Mouse (Mus musculus): ENCODE measurements around the gene Nup62cl. TPM values are rescaled to one million over a fixed set of nuclear protein-coding genes. Genes with fewer than 3 reads are reported as not detected.

Nup62cl gene
- polyA plus RNA-seq (2015; fragmentation: Nextera tagmentation; extraction: Ambion mirVana): 2.1 and 2.7 TPM in 2 replicates

DNA sequence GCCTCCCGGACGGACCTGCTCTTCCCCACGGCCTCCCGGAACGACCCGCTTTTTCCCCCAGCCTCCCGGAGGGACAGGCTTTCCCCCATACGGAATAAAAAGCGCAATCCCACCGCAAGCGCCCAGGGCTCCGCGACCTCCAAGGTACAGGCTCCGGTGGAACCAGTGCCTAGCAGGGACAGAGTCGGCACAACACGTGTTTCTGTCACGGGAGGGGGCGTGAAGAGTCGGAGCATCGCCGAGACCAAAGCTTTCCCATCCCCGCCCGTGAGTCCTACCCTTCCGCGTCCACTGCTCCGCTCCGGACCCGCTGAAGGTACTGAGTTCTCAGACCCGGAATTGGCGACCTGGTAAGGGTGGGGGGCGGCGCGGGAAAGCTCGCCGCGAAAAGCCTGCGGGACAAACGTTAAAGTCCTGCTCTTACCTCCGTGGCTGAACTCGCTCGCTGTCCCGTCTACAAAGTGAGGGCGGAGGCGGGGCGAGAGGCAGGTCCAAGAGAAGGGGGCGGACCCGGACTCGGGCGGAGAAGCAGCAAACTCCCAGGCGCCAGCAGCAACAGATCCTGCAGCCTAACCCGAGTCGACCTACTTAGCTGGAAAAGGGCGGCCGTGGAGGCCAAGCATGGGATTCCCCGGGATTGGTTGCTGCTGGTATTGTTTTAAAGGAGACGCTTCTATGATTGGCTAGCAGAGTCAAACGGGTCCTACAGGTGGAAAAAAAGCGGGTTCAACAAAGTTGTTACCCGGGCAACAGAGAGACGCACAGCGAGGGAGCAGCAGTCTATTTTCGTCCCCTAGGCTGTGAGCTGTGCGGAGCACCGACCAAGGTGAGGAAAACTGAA lies at the start of gene Nup62cl, which contains the start of gene Pih1h3b:
TSS of gene Nup62cl (minus strand) at position 578 of the 841 bp plus-strand sequence.
TSS of gene Pih1h3b (plus strand) at position 745 of the 841 bp plus-strand sequence.
- WGBS: 24% methylated on average over 63 of the region's 64 CpGs
- Histone ChIP-seq H3K9ac (no peak within 1 kb of the TSS), H3K27ac (no peak within 1 kb of the TSS), H3K9me3 (replicated peaks) (peaks cover 6% of the 10 kb centered on the region), H3K4me3 (peak within 1 kb of the TSS; percentile 39), H3K4me2 (peak within 1 kb of the TSS; percentile 58), H3K27me3 (peaks cover 27% of the 10 kb centered on the region), H3K36me3 (ENCODE audit: poor library complexity, severe bottlenecking) (no peaks in the 10 kb centered on the region), H3K4me1 (no peaks in the 10 kb centered on the region)
- peak; percentile 84 for ATAC-seq

DNA sequence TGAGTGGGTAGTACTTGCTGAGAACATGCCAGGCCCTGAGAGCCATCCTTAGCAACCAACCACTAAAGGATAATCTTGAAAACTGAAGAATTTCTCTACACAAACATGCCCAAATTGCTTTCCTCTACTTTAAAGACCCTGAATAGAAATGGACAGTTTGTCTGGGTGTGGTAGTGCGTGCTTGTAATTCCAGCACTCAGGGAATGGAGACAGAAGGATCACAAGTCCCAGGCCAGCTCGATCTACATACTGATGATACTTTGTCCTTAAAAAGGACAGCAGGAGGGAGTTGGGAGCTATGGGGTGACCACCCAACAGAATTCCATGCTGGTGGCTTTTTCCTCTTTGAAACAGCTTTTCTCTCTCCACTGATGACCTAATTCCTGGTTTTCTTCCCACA lies 31.6 kb upstream of the Nup62cl start:
- no peaks in the 10 kb centered on the region for H3K36me3 ChIP-seq (ENCODE audit: poor library complexity, severe bottlenecking)
- WGBS: 72% methylated on average over 2 of the region's 2 CpGs
- no peak overlapping the region for H3K27ac ChIP-seq
- H3K9ac ChIP-seq: no peak overlapping the region
- no peaks in the 10 kb centered on the region for H3K4me1 ChIP-seq
- peaks cover 7% of the 10 kb centered on the region; the same call in 1 of the 2 replicates for H3K27me3 ChIP-seq
- no peak overlapping the region for H3K4me2 ChIP-seq
- ATAC-seq: no peak
- H3K4me3 ChIP-seq: no peak overlapping the region
- no peaks in the 10 kb centered on the region for H3K9me3 ChIP-seq (replicated peaks)

GRCm38 (mm10) chrX:140082535-140082934 lies 20.0 kb upstream of the Nup62cl start:
- whole genome bisulfite sequencing: 90% methylated on average over 2 of the region's 2 CpGs
- Histone ChIP-seq H3K9me3 (replicated peaks) (no peaks in the 10 kb centered on the region), H3K36me3 (ENCODE audit: poor library complexity, severe bottlenecking) (no peaks in the 10 kb centered on the region), H3K27me3 (no peaks in the 10 kb centered on the region), H3K4me2 (no peak overlapping the region), H3K4me1 (no peaks in the 10 kb centered on the region), H3K9ac (no peak overlapping the region), H3K27ac (no peak overlapping the region), H3K4me3 (no peak overlapping the region)
- no peak for ATAC-seq

GRCm38 (mm10) chrX:140060886-140061874 lies 1.3 kb downstream of the Nup62cl start:
- ATAC-seq: peak; percentile 36; the same call in 1 of the 2 replicates

DNA sequence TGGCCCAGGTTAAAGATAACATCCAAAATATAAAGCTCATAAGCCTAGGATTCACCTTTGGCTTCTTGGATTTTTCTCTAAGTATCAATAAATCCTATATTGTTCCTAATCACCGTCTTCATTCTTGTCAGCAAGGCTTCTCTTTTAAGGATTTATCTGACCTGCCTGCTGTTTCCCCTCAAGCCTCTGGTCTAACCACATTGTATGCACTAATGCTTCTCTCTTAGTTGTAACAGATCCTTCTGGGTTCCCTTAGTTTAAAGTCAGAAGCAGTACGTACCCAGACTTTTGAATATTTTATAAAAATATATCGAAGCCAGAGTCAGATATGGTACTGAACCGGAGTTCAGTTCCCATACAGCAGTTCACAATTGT lies 63.8 kb downstream of the Nup62cl start:
- WGBS: 83% methylated on average over 4 of the region's 4 CpGs
- Histone ChIP-seq H3K27me3 (no peaks in the 10 kb centered on the region; the same call in 1 of the 2 replicates), H3K4me1 (no peaks in the 10 kb centered on the region), H3K9me3 (replicated peaks) (no peaks in the 10 kb centered on the region), H3K4me2 (no peak overlapping the region), H3K27ac (no peak overlapping the region), H3K36me3 (ENCODE audit: poor library complexity, severe bottlenecking) (peaks cover 12% of the 10 kb centered on the region; the same call in 1 of the 2 replicates), H3K9ac (no peak overlapping the region), H3K4me3 (peak overlapping the region; percentile 59; the same call in 1 of the 2 replicates)
- no peak; the same call in 1 of the 2 replicates for ATAC-seq

More at GRCm38 (mm10) chrX:140060886-140061874, 1.3 kb downstream of the Nup62cl start:
- Histone ChIP-seq H3K9ac (no peak overlapping the region), H3K4me3 (peak overlapping the region; percentile 38), H3K27me3 (peaks cover 27% of the 10 kb centered on the region), H3K36me3 (ENCODE audit: poor library complexity, severe bottlenecking) (no peaks in the 10 kb centered on the region), H3K27ac (no peak overlapping the region), H3K4me1 (no peaks in the 10 kb centered on the region), H3K9me3 (replicated peaks) (peaks cover 6% of the 10 kb centered on the region), H3K4me2 (peak overlapping the region; percentile 58)
- 26% methylated on average over 76 of the region's 90 CpGs for WGBS

DNA sequence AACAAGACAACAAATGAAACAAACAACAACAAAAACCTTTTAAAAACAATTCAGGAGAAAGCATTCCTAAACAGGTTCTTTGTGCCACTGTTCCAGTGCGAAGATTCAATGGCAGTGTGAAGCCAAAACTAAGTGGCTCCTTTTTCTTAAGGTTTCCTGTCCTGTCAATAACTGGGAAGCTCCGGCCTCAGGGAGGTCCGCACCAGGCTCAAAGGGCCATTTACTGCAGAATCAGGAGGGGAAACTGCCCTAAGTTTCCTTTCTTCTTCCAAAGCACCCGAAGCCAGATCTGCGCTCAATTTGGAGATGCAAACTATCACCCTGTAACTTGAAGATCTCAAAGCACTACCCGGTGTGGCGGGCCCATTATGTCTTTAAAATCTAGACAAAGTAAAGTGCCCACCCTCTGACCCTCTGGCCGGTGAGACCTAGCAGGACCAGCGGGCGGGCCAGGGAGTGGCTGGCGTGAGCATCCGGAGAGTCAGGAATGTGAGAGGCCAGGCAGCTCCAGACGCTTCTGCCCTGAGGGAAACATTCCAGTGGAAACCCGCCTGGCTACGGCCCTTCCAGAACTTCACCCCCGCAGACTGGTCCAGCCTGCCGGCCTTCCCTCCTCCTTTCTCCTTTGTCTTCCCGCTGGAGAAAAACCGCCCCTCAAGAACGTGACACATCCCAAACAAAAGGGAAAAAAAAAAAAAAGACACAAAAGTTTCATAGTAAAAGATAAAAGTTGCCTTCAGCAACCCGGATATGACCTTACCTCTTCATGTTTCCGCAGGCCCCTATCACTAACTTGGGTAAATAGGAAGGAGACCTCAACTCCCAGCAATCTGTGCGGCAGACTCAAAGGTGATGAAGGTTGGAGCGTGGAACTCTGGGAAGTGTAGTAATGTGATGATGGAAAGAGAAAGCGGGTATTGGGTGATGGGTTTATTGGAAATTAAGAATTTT lies 64.5 kb downstream of the Nup62cl start, which contains the start of gene Rbm41:
TSS of gene Rbm41 (minus strand) at position 856 of the 951 bp plus-strand sequence.
- no peaks in the 10 kb centered on the region; the same call in 1 of the 2 replicates for H3K27me3 ChIP-seq
- peak; percentile 95 for ATAC-seq
- H3K9me3 ChIP-seq (replicated peaks): no peaks in the 10 kb centered on the region
- peak within 1 kb of the TSS; percentile 61 for H3K4me2 ChIP-seq
- H3K4me3 ChIP-seq: peak within 1 kb of the TSS; percentile 59
- WGBS: 16% methylated on average over 25 of the region's 25 CpGs
- peak within 1 kb of the TSS; percentile 68 for H3K9ac ChIP-seq
- no peak within 1 kb of the TSS for H3K27ac ChIP-seq
- no peaks in the 10 kb centered on the region for H3K4me1 ChIP-seq
- peaks cover 15% of the 10 kb centered on the region; the same call in 1 of the 2 replicates for H3K36me3 ChIP-seq (ENCODE audit: poor library complexity, severe bottlenecking)

- Histone ChIP-seq H3K4me1 (no peaks in the 10 kb centered on the region), H3K36me3 (ENCODE audit: poor library complexity, severe bottlenecking) (0 out of 2 replicates have a peak, but pooled peaks cover 6% of the 10 kb centered on the region), H3K4me3 (no peak overlapping the region), H3K9ac (no peak overlapping the region), H3K27me3 (no peaks in the 10 kb centered on the region), H3K4me2 (no peak overlapping the region), H3K27ac (no peak overlapping the region), H3K9me3 (replicated peaks) (no peaks in the 10 kb centered on the region)
- WGBS: 83% methylated on average over 5 of the region's 5 CpGs
- ATAC-seq: no peak
These were observed 80.4 kb downstream of the Nup62cl start for GRCm38 (mm10) chrX:139982115-139982514.

Other genes starting within 250 kb of the Nup62cl start
- gene Morc4, start 191.0 kb downstream of the Nup62cl start, polyA plus RNA-seq (2015; fragmentation: Nextera tagmentation; extraction: Ambion mirVana): 2.3 and 3.2 TPM in 2 replicates
- 6.9 and 7.6 TPM in 2 replicates for gene Rbm41, start 64.1 kb downstream of the Nup62cl start, polyA plus RNA-seq (2015; fragmentation: Nextera tagmentation; extraction: Ambion mirVana)
- not detected in 2 replicates for gene Pih1h3b, start 167 bp upstream of the Nup62cl start, polyA plus RNA-seq (2015; fragmentation: Nextera tagmentation; extraction: Ambion mirVana)